Mouse (Mus musculus) forebrain, embryonic 12.5 days (tissue): ENCODE data around the gene Rfwd3. TPM values are rescaled to one million over a fixed set of nuclear protein-coding genes. Genes with fewer than 3 reads are reported as not detected.
A peak's percentile ranks its signal among the peaks of the same experiment; 100 is the strongest.

Experiments
- ATAC-seq: fragments of 200-750 bp; cut with Nextera tagmentation; 2 replicates; pipeline ENCODE4 v1.8.0; 2017; ENCODE audit warnings: moderate TSS enrichment; ENCODE audit not compliant: low FRiP score
- H3K27ac ChIP-seq: fragments of 300-500 bp; sonication (generic); 2 replicates; pipeline ENCODE4 v1.5.1; 2016; ENCODE audit warnings: mild to moderate bottlenecking
- H3K27me3 ChIP-seq: fragments of 300-500 bp; sonication (generic); 2 replicates; pipeline ENCODE4 v1.6.1; 2016; ENCODE audit warnings: mild to moderate bottlenecking
- H3K36me3 ChIP-seq: fragments of 300-500 bp; sonication (generic); replicated peaks from 2 replicates; pipeline ENCODE4 v1.6.1; 2016; ENCODE audit warnings: mild to moderate bottlenecking
- H3K4me1 ChIP-seq: fragments of 300-500 bp; sonication (generic); 2 replicates; pipeline ENCODE4 v1.6.1; 2016
- H3K4me2 ChIP-seq: fragments of 300-500 bp; sonication (generic); 2 replicates; pipeline ENCODE4 v1.6.1; 2016; ENCODE audit warnings: mild to moderate bottlenecking, moderate library complexity
- H3K4me3 ChIP-seq: fragments of 300-500 bp; sonication (generic); replicated peaks from 2 replicates; pipeline ENCODE4 v1.5.1; 2016; ENCODE audit warnings: mild to moderate bottlenecking
- H3K9ac ChIP-seq: fragments of 300-500 bp; sonication (generic); 2 replicates; pipeline ENCODE4 v1.6.1; 2016; ENCODE audit warnings: mild to moderate bottlenecking
- H3K9me3 ChIP-seq: fragments of 300-500 bp; sonication (generic); 2 replicates; pipeline ENCODE4 v1.6.1; 2016
- WGBS: fragments of 180-500 bp; shearing (Covaris S2); methylation state at CpG from one replicate; pipeline ENCODE4 v1.1.7; 2016; 5-methylcytosine and 5-hydroxymethylcytosine counted together
- polyA plus RNA-seq: library from polyadenylated mRNA; unstranded; fragments of >200 nt; fragmentation: Nextera tagmentation; extraction: Ambion mirVana; gene quantifications from 2 replicates; pipeline ENCODE4 v1.2.1, GENCODE M21; 2016

Gene Rfwd3
- polyA plus RNA-seq, 1 experiment from 2014 or later = 76.5 TPM

DNA sequence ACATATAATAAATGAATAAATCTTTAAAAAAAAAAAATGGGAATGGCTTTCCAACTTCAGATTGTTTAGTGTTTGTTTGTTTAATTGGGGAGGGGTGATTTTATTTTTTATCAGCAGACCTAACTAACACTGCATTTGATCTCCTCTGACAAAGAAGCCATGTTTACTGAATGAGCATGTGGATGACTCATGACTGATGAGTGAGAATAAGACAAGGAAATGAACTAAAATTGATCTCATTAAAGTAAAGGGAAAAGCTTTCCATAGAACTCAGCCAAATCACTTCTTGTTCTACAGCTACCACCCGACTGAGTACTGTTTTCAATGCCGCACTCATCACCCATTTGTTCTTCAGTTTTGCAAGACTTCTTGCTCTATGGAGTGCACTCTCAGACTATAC lies 66.3 kb downstream of the Rfwd3 start:
- Histone ChIP-seq H3K4me2 (no peak overlapping the region), H3K27ac (no peak overlapping the region), H3K36me3 (no peaks in the 10 kb centered on the region), H3K9me3 (no peaks in the 10 kb centered on the region), H3K27me3 (no peaks in the 10 kb centered on the region), H3K4me1 (peaks cover 3% of the 10 kb centered on the region; the same call in 1 of the 2 replicates), H3K4me3 (no peak overlapping the region), H3K9ac (no peak overlapping the region)
- no peak for ATAC-seq
- 90% methylated on average over 2 of the region's 2 CpGs for WGBS

DNA sequence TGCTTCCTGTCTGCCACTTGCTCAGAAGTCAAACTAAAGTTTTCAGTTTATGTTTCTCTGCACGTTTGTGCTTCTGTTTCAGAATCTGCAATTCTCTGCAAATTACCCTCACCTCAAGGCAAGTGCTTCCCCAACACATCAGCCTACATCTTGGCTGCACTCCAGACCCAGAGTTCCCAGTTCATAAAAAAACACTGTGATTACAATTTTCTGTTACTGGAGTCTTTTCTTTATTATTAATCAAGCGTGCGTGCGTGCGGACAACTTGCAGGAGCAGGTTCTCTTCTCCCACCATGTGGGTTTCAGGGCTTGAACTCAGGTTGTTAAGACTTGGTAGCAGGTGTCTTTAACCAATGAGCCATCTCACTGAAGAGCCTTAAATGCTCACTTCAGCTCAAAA lies 75.9 kb downstream of the Rfwd3 start:
- Histone ChIP-seq H3K27me3 (no peaks in the 10 kb centered on the region), H3K27ac (0 out of 2 replicates have a peak overlapping the region, but pooled peaks have one; percentile 21), H3K4me2 (no peak overlapping the region), H3K4me1 (peaks cover 6% of the 10 kb centered on the region; the same call in 1 of the 2 replicates), H3K4me3 (no peak overlapping the region), H3K36me3 (no peaks in the 10 kb centered on the region), H3K9ac (no peak overlapping the region), H3K9me3 (no peaks in the 10 kb centered on the region)
- WGBS = 57% methylated on average over 5 of the region's 5 CpGs
- ATAC-seq = no peak

Other genes starting within 250 kb of the Rfwd3 start
- 1.5 TPM in 1 of 2 replicates, not detected in the other for gene Exosc6, start 243.9 kb downstream of the Rfwd3 start, polyA plus RNA-seq
- gene Clec18a, start 207.8 kb downstream of the Rfwd3 start, polyA plus RNA-seq = 0.43 and 0.63 TPM in 2 replicates
- gene Pdpr, start 205.6 kb downstream of the Rfwd3 start, polyA plus RNA-seq = 14.4 TPM in 2 replicates
- 83.6 and 89.6 TPM in 2 replicates for gene Glg1, start 41.0 kb downstream of the Rfwd3 start, polyA plus RNA-seq
- gene Mlkl, start 38.0 kb upstream of the Rfwd3 start, polyA plus RNA-seq = 0.45 TPM in 1 of 2 replicates, not detected in the other
- not detected in 2 replicates for gene Fa2h, start 93.6 kb upstream of the Rfwd3 start, polyA plus RNA-seq
- gene Wdr59, start 221.9 kb upstream of the Rfwd3 start, polyA plus RNA-seq = 5.7 and 5.9 TPM in 2 replicates
- 71.8 and 73.8 TPM in 2 replicates for gene Znrf1, start 235.9 kb upstream of the Rfwd3 start, polyA plus RNA-seq